Mouse (Mus musculus) heart, postnatal 25 days (tissue): ENCODE results near the gene H2al1h. TPM values are rescaled to one million over a fixed set of nuclear protein-coding genes. Genes with fewer than 3 reads are reported as not detected.
"Not testable (repeated sequence)": the region's sequence is repeated elsewhere in the genome, so short reads cannot be mapped to it uniquely, and the experiment has no call there.

Experiments used
- DNase-seq: peaks from one replicate; pipeline ENCODE4 v3.0.0; 2022; ENCODE audit warnings: low spot score
- intact Hi-C: fragments of 180-260 bp; cut with DNase I; formaldehyde crosslinking; loops from one replicate; pipeline ENCODE4 v1.15.1; 2025
- total RNA-seq, 2 experiments: library from RNA; stranded (reverse); gene quantifications; 2 replicates each; pipeline ENCODE4 v1.2.3; 2021

The H2al1h gene
- not detected for total RNA-seq

- intact Hi-C loops, DNase-seq: not testable (repeated sequence)
Measured at GRCm38 (mm10) chrX:11321192-11321591, at the start of gene H2al1h. TSS of gene H2al1h (plus strand) at chrX:11321492.

- no peak for DNase-seq
- intact Hi-C loops, result no loop called here
Measured at GRCm38 (mm10) chrX:11273190-11273589, 48.1 kb upstream of the H2al1h start.

- intact Hi-C loops, result no loop called here
- DNase-seq, result no peak
Measured at GRCm38 (mm10) chrX:11277083-11277482, 44.2 kb upstream of the H2al1h start.

GRCm38 (mm10) chrX:11280741-11281140 is 40.6 kb upstream of the H2al1h start:
- no peak for DNase-seq
- intact Hi-C loops, result loop anchor here (10.0 kb wide), 1 partner anchor 56 kb away; no protein-coding TSS in a partner anchor

DNA sequence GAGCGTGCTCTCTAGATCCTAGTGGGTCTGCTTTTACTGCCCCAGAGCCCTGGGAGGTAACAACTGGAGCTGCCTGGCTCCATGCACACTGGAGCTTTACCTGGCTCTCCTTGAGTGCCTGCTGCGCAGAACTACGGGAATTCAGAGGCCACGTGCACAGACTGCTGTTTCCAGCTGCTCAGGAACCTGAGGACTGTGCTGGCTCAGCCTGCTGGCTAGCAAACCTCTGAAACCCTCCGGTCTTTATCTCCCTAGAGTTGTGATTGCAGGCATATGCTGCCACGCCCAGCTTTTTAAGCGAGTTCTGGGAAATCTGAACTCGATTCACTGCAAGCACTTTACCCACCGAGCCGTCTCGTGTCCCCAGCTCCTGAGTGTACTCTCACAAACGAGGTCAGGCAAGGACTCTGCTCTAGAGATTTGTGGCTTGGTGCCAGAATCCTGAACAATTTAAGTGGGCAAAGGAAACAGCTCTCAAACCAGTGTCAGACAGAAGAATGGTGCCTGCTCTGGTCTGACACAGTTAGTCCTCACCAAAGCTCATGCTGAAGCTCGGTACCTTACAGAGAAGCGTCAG is 32.9 kb upstream of the H2al1h start:
- DNase-seq, result no peak
- intact Hi-C loops, result loop anchor here (10.0 kb wide), 1 partner anchor 64 kb away; no protein-coding TSS in a partner anchor

DNA sequence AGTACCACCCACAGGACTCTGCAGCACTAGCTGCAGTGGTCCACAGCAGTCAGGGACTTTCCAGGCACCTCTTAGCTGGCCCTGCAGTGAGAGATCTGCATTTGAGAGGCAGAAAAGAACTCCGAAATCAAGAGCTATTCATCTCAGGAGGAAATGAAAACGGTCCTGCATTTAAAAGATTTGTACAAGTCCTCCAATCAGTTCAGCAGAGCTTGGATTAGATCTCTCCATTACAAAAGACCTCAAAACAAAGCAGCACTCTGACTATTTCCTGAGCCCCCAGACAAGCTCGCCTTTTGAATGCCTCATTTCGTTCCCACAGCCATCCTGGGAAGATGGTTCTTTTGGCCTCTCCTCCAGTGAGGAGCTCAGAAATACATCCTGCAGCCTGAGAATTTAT is 32.0 kb upstream of the H2al1h start:
- no peak for DNase-seq
- intact Hi-C loops, result loop anchor here (10.0 kb wide), 1 partner anchor 64 kb away; no protein-coding TSS in a partner anchor

DNA sequence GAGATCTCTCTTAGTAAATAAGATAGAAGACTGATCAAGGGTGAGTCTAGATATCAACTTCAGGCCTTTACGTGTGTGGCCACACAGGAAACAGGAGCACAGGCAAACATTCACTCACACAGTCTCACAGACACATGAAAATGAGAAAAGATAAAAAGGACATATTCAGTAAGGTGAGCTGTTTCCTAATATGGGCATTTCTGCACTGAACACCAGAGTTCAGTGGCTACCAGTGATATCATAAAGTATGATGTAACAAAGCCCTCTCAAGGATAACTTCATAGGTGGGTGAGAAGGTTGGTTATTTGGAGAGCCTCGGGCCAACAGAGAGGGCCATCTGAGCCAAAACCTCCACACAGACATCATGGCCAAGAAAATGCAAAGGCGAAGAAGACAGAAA is 22.3 kb upstream of the H2al1h start, which contains the start of gene H2al1a:
Gene H2al1a (plus strand): TSS at position 301 of the 400 bp plus-strand sequence.
- DNase-seq, intact Hi-C loops: not testable (repeated sequence)

DNA sequence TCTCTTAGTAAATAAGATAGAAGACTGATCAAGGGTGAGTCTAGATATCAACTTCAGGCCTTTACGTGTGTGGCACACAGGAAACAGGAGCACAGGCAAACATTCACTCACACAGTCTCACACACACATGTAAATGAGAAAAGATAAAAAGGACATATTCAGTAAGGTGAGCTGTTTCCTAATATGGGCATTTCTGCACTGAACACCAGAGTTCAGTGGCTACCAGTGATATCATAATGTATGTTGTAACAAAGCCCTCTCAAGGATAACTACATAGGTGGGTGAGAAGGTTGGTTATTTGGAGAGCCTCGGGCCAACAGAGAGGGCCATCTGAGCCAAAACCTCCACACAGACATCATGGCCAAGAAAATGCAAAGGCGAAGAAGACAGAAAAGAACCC is 19.2 kb upstream of the H2al1h start, which contains the start of gene H2al1b:
Gene H2al1b (plus strand): TSS at position 301 of the 400 bp plus-strand sequence.
- intact Hi-C loops, DNase-seq: not testable (repeated sequence)

GRCm38 (mm10) chrX:11305355-11305754 is 15.9 kb upstream of the H2al1h start, which contains the start of gene H2al1c:
TSS of gene H2al1c (plus strand) at chrX:11305655.
- DNase-seq, intact Hi-C loops: not testable (repeated sequence)

DNA sequence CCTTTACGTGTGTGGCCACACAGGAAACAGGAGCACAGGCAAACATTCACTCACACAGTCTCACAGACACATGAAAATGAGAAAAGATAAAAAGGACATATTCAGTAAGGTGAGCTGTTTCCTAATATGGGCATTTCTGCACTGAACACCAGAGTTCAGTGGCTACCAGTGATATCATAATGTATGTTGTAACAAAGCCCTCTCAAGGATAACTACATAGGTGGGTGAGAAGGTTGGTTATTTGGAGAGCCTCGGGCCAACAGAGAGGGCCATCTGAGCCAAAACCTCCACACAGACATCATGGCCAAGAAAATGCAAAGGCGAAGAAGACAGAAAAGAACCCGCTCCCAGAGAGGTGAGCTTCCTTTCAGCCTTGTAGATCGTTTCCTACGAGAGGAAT is 12.8 kb upstream of the H2al1h start, which contains the start of gene H2al1d:
Gene H2al1d (plus strand): TSS at position 301 of the 400 bp plus-strand sequence.
- DNase-seq, intact Hi-C loops: not testable (repeated sequence)

DNA sequence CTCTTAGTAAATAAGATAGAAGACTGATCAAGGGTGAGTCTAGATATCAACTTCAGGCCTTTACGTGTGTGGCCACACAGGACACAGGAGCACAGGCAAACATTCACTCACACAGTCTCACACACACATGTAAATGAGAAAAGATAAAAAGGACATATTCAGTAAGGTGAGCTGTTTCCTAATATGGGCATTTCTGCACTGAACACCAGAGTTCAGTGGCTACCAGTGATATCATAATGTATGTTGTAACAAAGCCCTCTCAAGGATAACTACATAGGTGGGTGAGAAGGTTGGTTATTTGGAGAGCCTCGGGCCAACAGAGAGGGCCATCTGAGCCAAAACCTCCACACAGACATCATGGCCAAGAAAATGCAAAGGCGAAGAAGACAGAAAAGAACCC is 9.7 kb upstream of the H2al1h start, which contains the start of gene H2al1e:
Gene H2al1e (plus strand): TSS at position 301 of the 400 bp plus-strand sequence.
- intact Hi-C loops, DNase-seq: not testable (repeated sequence)

GRCm38 (mm10) chrX:11314858-11315257 is 6.4 kb upstream of the H2al1h start, which contains the start of gene H2al1f:
TSS of gene H2al1f (plus strand) at chrX:11315158.
- intact Hi-C loops, DNase-seq: not testable (repeated sequence)

GRCm38 (mm10) chrX:11317956-11318355 is 3.3 kb upstream of the H2al1h start, which contains the start of gene H2al1g:
TSS of gene H2al1g (plus strand) at chrX:11318256.
- intact Hi-C loops, result not testable (repeated sequence)

GRCm38 (mm10) chrX:11324359-11324758 is 3.1 kb downstream of the H2al1h start, which contains the start of gene H2al1i:
TSS of gene H2al1i (plus strand) at chrX:11324659.
- DNase-seq, intact Hi-C loops: not testable (repeated sequence)

More at GRCm38 (mm10) chrX:11317956-11318355, 3.3 kb upstream of the H2al1h start, which contains the start of gene H2al1g:
- DNase-seq, result not testable (repeated sequence)

GRCm38 (mm10) chrX:11327522-11327921 is 6.2 kb downstream of the H2al1h start, which contains the start of gene H2al1j:
TSS of gene H2al1j (plus strand) at chrX:11327822.
- DNase-seq, intact Hi-C loops: not testable (repeated sequence)

- no peak for DNase-seq
- intact Hi-C loops, result no loop called here
Measured at GRCm38 (mm10) chrX:11345762-11346161, 24.5 kb downstream of the H2al1h start.

DNA sequence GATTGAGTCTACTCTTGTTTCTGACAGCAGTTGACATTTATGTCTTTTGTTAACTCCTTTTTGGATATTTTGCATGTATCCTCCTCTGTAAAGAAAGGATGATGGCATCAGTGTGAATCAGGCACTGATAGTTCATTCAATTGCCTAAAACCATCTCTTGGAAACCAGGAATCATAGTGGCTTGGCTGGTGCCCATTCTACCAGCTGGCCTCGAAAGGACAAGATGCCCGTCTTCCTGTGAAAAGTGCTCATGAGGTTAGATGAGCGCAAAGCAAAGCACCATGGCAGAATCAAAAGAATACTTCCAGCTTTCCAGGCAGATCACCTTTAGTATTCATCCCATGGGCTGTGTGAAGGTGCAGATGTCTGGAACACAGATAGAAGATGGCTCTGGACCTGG is 25.5 kb downstream of the H2al1h start:
- no peak for DNase-seq
- intact Hi-C loops, result no loop called here

GRCm38 (mm10) chrX:11360823-11361222 is 39.5 kb downstream of the H2al1h start:
- no peak for DNase-seq
- intact Hi-C loops, result loop anchor here (10.0 kb wide), 1 partner anchor 96 kb away; no protein-coding TSS in a partner anchor

DNA sequence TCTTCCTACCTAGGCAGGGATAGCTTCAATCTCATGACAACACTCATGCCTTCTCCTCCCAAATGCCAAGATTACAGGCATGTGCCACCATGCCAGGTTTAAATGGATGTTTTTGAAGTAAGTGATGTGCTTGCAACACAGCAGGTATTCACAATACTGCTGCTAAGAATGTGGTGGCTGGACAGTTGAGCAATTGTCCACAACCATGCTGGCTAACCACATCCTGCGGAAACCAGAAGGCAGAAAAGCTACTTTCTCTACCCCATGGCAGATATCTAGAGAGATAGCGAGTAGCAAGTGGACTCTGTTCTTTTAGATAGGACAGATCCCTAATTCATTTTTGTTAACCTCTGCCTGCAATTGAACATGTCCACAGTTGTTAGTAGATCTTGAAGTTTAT is 40.0 kb downstream of the H2al1h start:
- intact Hi-C loops, result loop anchor here (10.0 kb wide), 1 partner anchor 96 kb away; no protein-coding TSS in a partner anchor
- no peak for DNase-seq

DNA sequence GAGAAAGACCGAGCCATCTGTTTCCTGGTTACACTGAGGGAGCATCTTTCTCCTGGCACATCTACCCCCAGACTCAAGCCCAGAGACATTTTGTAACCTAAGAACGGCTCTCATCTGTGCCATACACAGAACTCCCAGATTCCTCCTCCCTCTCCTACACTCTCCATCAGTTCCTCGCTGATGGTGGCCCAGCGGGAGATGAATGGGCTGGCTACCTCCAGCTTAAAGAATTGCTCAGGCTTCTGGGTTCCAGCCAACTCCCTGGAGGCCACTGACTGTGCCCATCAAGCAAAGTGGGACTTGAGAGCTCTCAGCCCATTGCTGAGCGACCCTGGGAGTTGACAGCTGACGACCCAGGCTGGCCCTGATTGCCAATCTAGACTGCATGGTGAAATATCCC is 42.6 kb downstream of the H2al1h start:
- no peak for DNase-seq
- intact Hi-C loops, result loop anchor here (10.0 kb wide), 1 partner anchor 99 kb away; no protein-coding TSS in a partner anchor

GRCm38 (mm10) chrX:11365151-11365550 is 43.9 kb downstream of the H2al1h start:
- no peak for DNase-seq
- intact Hi-C loops, result loop anchor here (10.0 kb wide), 1 partner anchor 100 kb away; no protein-coding TSS in a partner anchor
